Mouse (Mus musculus): ENCODE results near the gene Vmn1r40.

Gene Vmn1r40

DNA sequence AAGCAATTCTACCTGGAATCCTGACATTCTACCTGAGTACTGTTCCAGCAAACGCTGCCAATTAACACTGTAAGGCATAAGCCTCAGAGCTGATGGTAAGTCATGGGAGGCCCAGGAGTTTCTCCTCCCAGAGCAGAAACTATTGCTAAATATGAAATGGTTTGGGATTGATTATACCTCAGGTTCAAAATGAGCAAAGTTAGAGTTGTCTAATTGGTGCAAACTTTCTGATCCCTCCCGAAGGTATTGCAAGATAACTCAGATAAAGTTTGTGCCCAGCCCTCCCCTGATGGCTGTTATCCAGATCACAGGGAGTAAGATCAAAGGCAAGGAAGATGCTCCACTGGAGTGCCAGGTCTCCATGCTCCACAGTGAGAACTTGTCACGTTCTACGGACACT is at the start of gene Vmn1r40:
Gene Vmn1r40, plus strand, starts transcription at position 301 of the 400 bp plus-strand sequence.
- no peak for DNase-seq

- DNase-seq = no peak
Measured at GRCm38 (mm10) chr6:89658342-89658741, 49.0 kb upstream of the Vmn1r40 start.

- no peak for DNase-seq
Measured at GRCm38 (mm10) chr6:89658931-89659330, 48.4 kb upstream of the Vmn1r40 start.

- peak; percentile 59 for DNase-seq
Measured at GRCm38 (mm10) chr6:89659692-89660423, 47.5 kb upstream of the Vmn1r40 start.

GRCm38 (mm10) chr6:89660490-89660889 is 46.9 kb upstream of the Vmn1r40 start:
- no peak for DNase-seq

DNA sequence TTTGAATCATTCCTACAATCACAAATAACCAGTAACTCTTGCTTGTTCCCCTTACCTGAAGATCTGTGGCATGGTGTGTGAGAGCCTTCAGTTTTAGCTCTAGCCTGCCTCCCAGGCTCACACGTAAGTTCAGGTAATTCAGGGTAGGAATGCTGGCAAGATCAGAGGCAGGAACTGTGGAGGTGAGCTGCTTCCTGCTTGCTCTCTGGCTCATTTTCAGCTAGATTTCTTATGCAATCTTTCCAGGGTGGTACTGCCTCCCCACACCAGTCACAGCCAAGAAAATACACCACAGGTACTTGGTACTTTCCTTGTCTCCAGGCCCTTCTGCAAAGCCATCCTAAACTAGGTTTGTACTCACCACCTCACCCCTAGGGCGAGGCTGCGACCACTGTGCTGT is 44.8 kb upstream of the Vmn1r40 start:
- DNase-seq = no peak

GRCm38 (mm10) chr6:89665155-89665554 is 42.2 kb upstream of the Vmn1r40 start:
- no peak for DNase-seq

GRCm38 (mm10) chr6:89665667-89666066 is 41.7 kb upstream of the Vmn1r40 start:
- no peak for DNase-seq

- DNase-seq = no peak
Measured at GRCm38 (mm10) chr6:89666976-89667375, 40.4 kb upstream of the Vmn1r40 start.

DNA sequence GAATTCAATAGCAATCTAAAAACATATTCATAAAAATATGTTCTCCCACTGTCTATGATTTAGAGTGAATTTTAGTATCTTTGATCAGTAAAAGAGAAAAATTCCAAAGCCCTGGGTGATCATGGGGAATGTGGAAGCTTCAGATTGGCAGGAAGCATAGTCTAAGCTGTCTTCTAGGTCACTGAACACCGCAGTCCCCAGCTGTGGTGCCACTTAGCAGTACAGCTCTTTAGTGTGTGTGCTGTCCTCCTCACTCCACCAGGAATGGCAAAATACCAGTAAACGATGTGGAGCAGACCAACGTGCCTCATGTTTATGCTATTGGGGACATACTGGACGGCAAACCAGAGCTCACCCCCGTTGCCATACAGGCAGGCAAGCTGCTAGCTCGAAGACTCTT is 37.8 kb upstream of the Vmn1r40 start:
- DNase-seq = no peak

DNA sequence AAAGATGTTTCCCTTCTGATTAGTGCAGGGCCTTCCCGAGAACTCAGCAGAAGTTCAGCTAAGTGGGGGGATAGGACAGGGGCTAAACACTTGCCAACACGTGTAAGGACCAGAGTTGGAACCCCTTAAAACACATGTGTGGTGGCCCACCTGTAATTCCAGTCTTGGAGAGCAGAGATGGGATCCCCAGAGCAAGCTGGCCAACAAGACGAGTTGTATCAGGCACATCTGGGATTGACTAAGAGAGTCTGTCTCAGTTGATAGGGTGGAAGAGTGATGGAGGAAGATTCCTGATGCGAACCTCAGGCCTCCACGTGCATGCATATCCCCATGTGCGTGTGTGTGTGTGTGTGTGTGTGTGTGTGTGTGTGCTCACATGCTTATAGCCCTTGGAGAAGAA is 35.9 kb upstream of the Vmn1r40 start:
- DNase-seq = no peak

- DNase-seq = no peak
Measured at GRCm38 (mm10) chr6:89672641-89673040, 34.7 kb upstream of the Vmn1r40 start.

GRCm38 (mm10) chr6:89673135-89673780 is 34.1 kb upstream of the Vmn1r40 start:
- no peak for DNase-seq

DNA sequence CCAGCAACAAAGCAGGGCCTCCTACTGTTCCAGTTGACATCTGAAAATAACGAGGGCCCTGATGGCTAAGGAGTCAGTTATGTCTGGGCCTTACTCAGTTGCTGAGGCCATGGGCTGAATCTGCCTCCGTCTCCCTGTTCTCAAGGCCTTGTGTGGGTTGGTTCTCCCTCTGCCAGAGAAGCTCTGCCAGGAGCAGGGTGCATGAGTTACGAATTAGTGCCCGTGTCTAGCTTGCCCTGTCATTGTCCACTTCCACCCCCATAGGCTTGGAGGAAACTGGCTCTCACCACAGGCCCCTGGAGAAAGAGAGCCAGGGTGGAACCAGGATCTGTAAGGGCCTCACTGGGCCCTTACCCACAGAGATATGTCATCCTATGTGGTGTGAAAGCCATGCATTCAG is 28.8 kb upstream of the Vmn1r40 start:
- no peak for DNase-seq

DNA sequence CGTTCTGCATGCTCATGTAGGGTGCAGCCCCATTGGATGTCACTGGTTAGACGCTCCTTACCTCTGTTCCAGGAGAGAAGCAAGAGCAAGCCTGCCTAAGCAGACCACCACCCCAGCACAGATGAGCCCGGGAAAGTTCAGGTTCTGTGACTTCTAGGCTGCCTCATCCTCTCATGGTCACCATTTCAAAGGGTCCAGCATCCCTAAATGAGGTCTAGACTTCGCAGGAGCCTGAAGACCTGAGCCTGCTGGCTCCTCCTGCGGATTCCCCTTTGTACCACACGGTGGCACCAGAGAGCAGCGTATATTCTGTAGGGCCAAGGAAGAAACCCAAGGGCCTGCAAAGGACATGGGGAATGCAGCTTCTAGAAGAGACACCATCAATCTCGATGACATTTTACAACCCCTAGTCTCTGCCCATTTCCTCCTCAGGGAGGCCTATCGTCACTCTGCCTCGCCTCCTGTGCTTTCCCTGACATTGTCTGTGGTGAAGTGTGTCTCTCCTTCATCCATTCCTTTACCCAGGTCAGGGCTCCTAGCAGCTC is 28.0 kb upstream of the Vmn1r40 start:
- peak; percentile 83 for DNase-seq

DNA sequence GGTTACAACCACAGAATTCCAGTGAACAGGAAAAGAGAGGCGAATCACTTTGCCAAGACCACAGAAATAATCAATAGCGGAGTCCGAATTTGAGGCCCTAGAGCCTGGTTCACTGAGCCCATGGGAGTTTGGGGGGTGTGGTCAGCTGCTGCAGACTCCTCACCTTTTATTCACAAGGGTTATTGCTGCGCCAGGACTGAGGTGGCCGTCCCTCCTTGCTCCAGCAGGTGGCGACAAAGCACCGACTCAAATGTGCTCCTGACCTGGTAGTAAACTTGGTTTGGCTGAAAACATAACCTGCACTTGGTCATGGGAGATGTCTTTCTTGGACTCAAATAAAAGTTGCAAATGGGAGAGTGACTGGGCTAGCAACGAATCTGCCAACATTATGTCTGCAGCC is 27.2 kb upstream of the Vmn1r40 start:
- DNase-seq = peak; percentile 89

- DNase-seq = no peak
Measured at GRCm38 (mm10) chr6:89684231-89684630, 23.1 kb upstream of the Vmn1r40 start.

GRCm38 (mm10) chr6:89687100-89687499 is 20.2 kb upstream of the Vmn1r40 start:
- no peak for DNase-seq

DNA sequence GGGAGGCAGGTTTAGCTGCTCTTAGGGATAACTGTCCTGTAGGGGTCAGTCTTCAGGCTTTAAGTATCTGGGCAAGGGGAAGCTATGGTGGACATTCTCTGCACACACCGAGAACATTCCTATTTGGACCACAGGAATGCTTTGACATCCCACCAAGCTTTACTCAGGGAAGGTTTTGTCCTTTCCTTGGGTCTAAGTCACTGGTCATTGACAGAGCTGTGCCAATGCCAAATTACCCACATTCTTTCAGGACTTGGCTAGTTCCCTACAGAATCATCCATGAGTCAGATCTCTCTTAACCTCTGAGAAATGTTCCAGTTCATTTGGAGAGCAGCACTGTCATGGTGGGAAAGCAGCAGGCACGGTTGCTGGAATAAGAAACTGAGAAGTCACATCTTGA is 716 bp upstream of the Vmn1r40 start:
- no peak for DNase-seq

- DNase-seq = no peak
Measured at GRCm38 (mm10) chr6:89718051-89718450, 10.7 kb downstream of the Vmn1r40 start.

GRCm38 (mm10) chr6:89740466-89740865 is 33.1 kb downstream of the Vmn1r40 start, which contains the start of gene Vmn1r41:
Gene Vmn1r41 (plus strand): TSS chr6:89740766.
- DNase-seq = no peak

- no peak for DNase-seq
Measured at GRCm38 (mm10) chr6:89742811-89743210, 35.5 kb downstream of the Vmn1r40 start.

Data from kidney, postnatal 10 days (tissue).